Mouse (Mus musculus): ENCODE measurements around the gene C77080.

Gene C77080

Small RNA genes lying within 50 kb of the gene (microRNA-seq; reads per million reads assigned to microRNA genes)
- gene Gm22994: 0 reads per million in 2 experiments
